Mouse (Mus musculus) heart, postnatal 0 days (tissue): Measurements from ENCODE around the gene Pop4. TPM values are rescaled to one million over a fixed set of nuclear protein-coding genes. Genes with fewer than 3 reads are reported as not detected.
"Not testable (repeated sequence)": the region's sequence is repeated elsewhere in the genome, so short reads cannot be mapped to it uniquely, and the experiment has no call there.

Experiments
- ATAC-seq: fragments of 200-750 bp; cut with Nextera tagmentation; 2 replicates; pipeline ENCODE4 v1.8.0; 2017; ENCODE audit warnings: low read depth, moderate number of reproducible peaks, moderate library complexity; ENCODE audit not compliant: insufficient read depth
- DNase-seq: peaks from one replicate; pipeline ENCODE4 v3.0.0-alpha.2; 2016; ENCODE audit warnings: low spot score
- H3K27ac ChIP-seq: fragments of 300-500 bp; sonication (generic); 2 replicates; pipeline ENCODE4 v1.5.1; 2014; ENCODE audit warnings: low read depth, mild to moderate bottlenecking
- H3K27me3 ChIP-seq: fragments of 300-500 bp; sonication (generic); 2 replicates; pipeline ENCODE4 v1.6.1; 2014; ENCODE audit warnings: low read length, mixed read lengths; ENCODE audit not compliant: control insufficient read depth, insufficient read depth
- H3K36me3 ChIP-seq: fragments of 300-500 bp; sonication (generic); replicated peaks from 2 replicates; pipeline ENCODE4 v1.6.1; 2014; ENCODE audit warnings: low read length, mixed read lengths; ENCODE audit not compliant: control insufficient read depth, insufficient read depth
- H3K4me1 ChIP-seq: fragments of 300-500 bp; sonication (generic); 2 replicates; pipeline ENCODE4 v1.6.1; 2014; ENCODE audit warnings: antibody characterized with exemption; ENCODE audit not compliant: control insufficient read depth, insufficient read depth
- H3K4me2 ChIP-seq: fragments of 300-500 bp; sonication (generic); 2 replicates; pipeline ENCODE4 v1.6.1; 2014; ENCODE audit warnings: low read depth, mild to moderate bottlenecking, low read length, moderate library complexity
- H3K4me3 ChIP-seq: fragments of 300-500 bp; sonication (generic); 2 replicates; pipeline ENCODE4 v1.5.1; 2014; ENCODE audit warnings: low read depth, low read length
- H3K9ac ChIP-seq: fragments of 300-500 bp; sonication (generic); replicated peaks from 2 replicates; pipeline ENCODE4 v1.6.1; 2014; ENCODE audit warnings: low read depth, low read length, mixed read lengths
- H3K9me3 ChIP-seq: fragments of 300-500 bp; sonication (generic); replicated peaks from 2 replicates; pipeline ENCODE4 v1.6.1; 2016; ENCODE audit warnings: low read length; ENCODE audit not compliant: control insufficient read depth
- CTCF ChIP-seq: IDR thresholded peaks from 2 replicates; pipeline ENCODE4 v1.5.1; 2016; ENCODE audit warnings: antibody characterized with exemption, control low read depth, low read depth
- EP300 ChIP-seq: IDR thresholded peaks from 2 replicates; pipeline ENCODE4 v1.6.1; 2016; ENCODE audit warnings: antibody characterized with exemption, low read depth
- WGBS: fragments of 180-500 bp; shearing (Covaris S2); extraction: QIAGEN DNeasy Blood & Tissue Kit; methylation state at CpG from one replicate; pipeline ENCODE4 v1.1.7; 2014; 5-methylcytosine and 5-hydroxymethylcytosine counted together
- polyA plus RNA-seq: library from polyadenylated mRNA; unstranded; fragments of >200 nt; fragmentation: Nextera tagmentation; extraction: Ambion mirVana; gene quantifications from 2 replicates; pipeline ENCODE4 v1.2.1, GENCODE M21; 2015
- total RNA-seq: library from RNA; depleted of rRNA; stranded (reverse); fragments of >200 nt; gene quantifications from 2 replicates; pipeline ENCODE4 v1.2.3, GENCODE M21; 2014; ENCODE audit warnings: low replicate concordance; rRNA removed

Pop4 gene
- total RNA-seq (27.7 and 29.2 TPM in 2 replicates), polyA plus RNA-seq (26.3 TPM in 2 replicates)

GRCm38 (mm10) chr7:38270703-38271510 lies at the start of gene Pop4:
Pop4 (minus strand) TSS chr7:38271423.
- peak within 1 kb of the TSS; percentile 92 for H3K4me3 ChIP-seq
- DNase-seq (peak; percentile 82), ATAC-seq (peak; percentile 94)
- 0% methylated on average over 38 of the region's 38 CpGs for WGBS
- peak within 1 kb of the TSS; percentile 69 for H3K27ac ChIP-seq
- H3K4me2 ChIP-seq, result peak within 1 kb of the TSS; percentile 91
- H3K36me3 ChIP-seq, result peaks cover 26% of the 10 kb centered on the region
- TF ChIP-seq EP300, result no peak
- TF ChIP-seq CTCF, result no peak
- H3K9me3 ChIP-seq, result no peaks in the 10 kb centered on the region
- H3K4me1 ChIP-seq, result peaks cover 16% of the 10 kb centered on the region
- no peaks in the 10 kb centered on the region for H3K27me3 ChIP-seq
- H3K9ac ChIP-seq, result peak within 1 kb of the TSS; percentile 83

DNA sequence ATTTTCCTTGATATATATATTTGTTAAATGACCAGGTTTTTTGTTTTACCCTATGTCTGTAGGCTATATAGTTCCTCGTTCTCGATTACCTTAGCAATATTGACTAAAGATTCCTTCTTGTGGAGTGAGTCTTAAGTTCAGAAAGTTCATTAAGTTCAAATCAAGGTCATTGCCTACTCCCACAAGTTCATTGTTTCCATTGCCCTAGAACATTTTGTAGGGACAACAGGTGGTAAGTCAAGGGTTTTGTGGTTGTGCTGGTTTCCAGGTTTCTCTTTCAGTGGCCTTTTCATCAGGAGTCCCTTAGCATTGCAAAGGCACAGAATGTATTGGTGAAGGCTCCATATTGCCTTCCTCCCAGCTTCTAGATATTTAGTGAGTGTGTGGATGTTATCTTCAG lies 49.4 kb upstream of the Pop4 start:
- H3K4me1 ChIP-seq, result no peaks in the 10 kb centered on the region
- no peaks in the 10 kb centered on the region for H3K27me3 ChIP-seq
- H3K4me3 ChIP-seq, result no peak overlapping the region
- H3K9ac ChIP-seq, result no peak overlapping the region
- H3K4me2 ChIP-seq, result no peak overlapping the region
- DNase-seq (no peak), ATAC-seq (no peak)
- no peak overlapping the region for H3K27ac ChIP-seq
- H3K9me3 ChIP-seq, result no peaks in the 10 kb centered on the region
- no peaks in the 10 kb centered on the region for H3K36me3 ChIP-seq
- TF ChIP-seq CTCF (no peak), EP300 (no peak)
- 74% methylated on average over 2 of the region's 2 CpGs for WGBS

DNA sequence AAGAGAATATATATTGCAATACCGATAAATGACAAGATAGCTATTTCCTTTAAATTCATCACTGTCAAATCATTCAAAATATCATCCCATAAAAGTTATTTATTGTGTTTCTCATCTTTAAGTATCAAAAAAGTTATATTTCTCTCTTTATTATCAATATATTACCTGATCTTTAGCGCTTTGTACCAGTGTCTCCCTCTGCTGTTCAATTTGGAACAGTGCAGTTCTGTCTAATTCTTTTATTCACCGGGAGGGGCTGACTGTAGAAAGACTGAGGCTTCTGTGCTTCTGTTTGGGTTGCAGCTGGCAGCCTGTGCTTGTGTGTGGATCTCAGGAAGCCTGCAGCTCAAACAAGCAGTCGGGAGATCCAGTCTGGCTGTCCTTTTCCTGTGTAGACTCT lies 11.0 kb upstream of the Pop4 start:
- not testable (repeated sequence) for H3K27ac ChIP-seq, DNase-seq, H3K4me1 ChIP-seq, H3K4me2 ChIP-seq, H3K27me3 ChIP-seq, H3K9ac ChIP-seq, H3K4me3 ChIP-seq, ATAC-seq, H3K9me3 ChIP-seq, H3K36me3 ChIP-seq
- 25% methylated on average over 4 of the region's 4 CpGs for WGBS

GRCm38 (mm10) chr7:38272551-38272950 lies 1.3 kb upstream of the Pop4 start:
- H3K36me3 ChIP-seq, result peaks cover 12% of the 10 kb centered on the region
- H3K4me3 ChIP-seq, result no peak overlapping the region
- TF ChIP-seq CTCF, result no peak
- TF ChIP-seq EP300, result no peak

DNA sequence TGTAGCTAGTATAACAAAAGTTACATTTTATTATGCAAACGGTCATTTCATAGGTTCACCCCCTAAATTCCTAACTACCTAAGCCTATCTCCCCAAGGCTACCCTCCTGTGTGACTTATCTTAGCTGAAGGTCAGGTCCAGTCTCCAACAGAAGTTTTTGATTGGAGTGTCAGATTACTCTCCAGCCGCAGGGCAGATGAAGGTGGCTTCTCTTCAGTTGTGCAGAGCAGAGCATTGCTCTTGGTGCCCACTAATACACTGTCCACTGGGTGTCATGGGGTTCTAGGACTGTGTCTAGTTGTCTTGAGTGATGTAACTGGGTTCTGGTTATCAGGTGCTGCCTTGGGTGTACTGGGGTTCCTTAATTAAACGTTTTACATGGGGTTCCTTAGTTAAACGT lies 636 bp upstream of the Pop4 start:
- no peak for ATAC-seq
- Histone ChIP-seq H3K9ac (peak overlapping the region; percentile 83), H3K4me1 (peaks cover 16% of the 10 kb centered on the region), H3K4me2 (peak overlapping the region; percentile 91), H3K27me3 (no peaks in the 10 kb centered on the region), H3K27ac (no peak overlapping the region; the same call in 1 of the 2 replicates), H3K9me3 (no peaks in the 10 kb centered on the region), H3K36me3 (peaks cover 16% of the 10 kb centered on the region), H3K4me3 (peak overlapping the region; percentile 92)
- DNase-seq, result no peak
- TF ChIP-seq CTCF (no peak), EP300 (no peak)
- WGBS, result 9% methylated on average over 4 of the region's 4 CpGs

More at GRCm38 (mm10) chr7:38272551-38272950, 1.3 kb upstream of the Pop4 start:
- H3K9ac ChIP-seq, result no peak overlapping the region
- H3K4me2 ChIP-seq, result no peak overlapping the region
- ATAC-seq, result no peak
- H3K27me3 ChIP-seq, result no peaks in the 10 kb centered on the region
- peaks cover 16% of the 10 kb centered on the region for H3K4me1 ChIP-seq
- H3K27ac ChIP-seq, result no peak overlapping the region
- no peaks in the 10 kb centered on the region for H3K9me3 ChIP-seq
- DNase-seq, result no peak

GRCm38 (mm10) chr7:38271511-38271811 lies 238 bp upstream of the Pop4 start:
- peak overlapping the region; percentile 91 for H3K4me2 ChIP-seq
- H3K36me3 ChIP-seq, result peaks cover 20% of the 10 kb centered on the region
- H3K4me1 ChIP-seq, result peaks cover 16% of the 10 kb centered on the region
- no peaks in the 10 kb centered on the region for H3K27me3 ChIP-seq
- H3K9ac ChIP-seq, result peak overlapping the region; percentile 83
- DNase-seq (no peak), ATAC-seq (0 out of 2 replicates have a peak, but pooled peaks have one; percentile 37)
- H3K27ac ChIP-seq, result peak overlapping the region; percentile 69
- no peak for TF ChIP-seq EP300
- no peak for TF ChIP-seq CTCF
- H3K4me3 ChIP-seq, result peak overlapping the region; percentile 92
- 1% methylated on average over 11 of the region's 11 CpGs for WGBS
- H3K9me3 ChIP-seq, result no peaks in the 10 kb centered on the region
